Mouse (Mus musculus) intestine, embryonic 15.5 days (tissue): ENCODE results near the gene Mier1. TPM values are rescaled to one million over a fixed set of nuclear protein-coding genes. Genes with fewer than 3 reads are reported as not detected.
A peak's percentile ranks its signal among the peaks of the same experiment; 100 is the strongest.
"Not testable (repeated sequence)": the region's sequence is repeated elsewhere in the genome, so short reads cannot be mapped to it uniquely, and the experiment has no call there.

Source experiments
- ATAC-seq: fragments of 200-750 bp; cut with Nextera tagmentation; 2 replicates; pipeline ENCODE4 v1.8.0; 2017; ENCODE audit warnings: moderate TSS enrichment, moderate library complexity
- H3K27ac ChIP-seq: fragments of 300-500 bp; sonication (generic); 2 replicates; pipeline ENCODE4 v1.5.1; 2015; ENCODE audit warnings: mild to moderate bottlenecking, inconsistent platforms
- H3K27me3 ChIP-seq: fragments of 300-500 bp; sonication (generic); replicated peaks from 2 replicates; pipeline ENCODE4 v1.6.1; 2015; ENCODE audit warnings: inconsistent platforms
- H3K36me3 ChIP-seq: fragments of 300-500 bp; sonication (generic); 2 replicates; pipeline ENCODE4 v1.6.1; 2015; ENCODE audit warnings: inconsistent platforms
- H3K4me1 ChIP-seq: fragments of 300-500 bp; sonication (generic); replicated peaks from 2 replicates; pipeline ENCODE4 v1.6.1; 2015; ENCODE audit warnings: inconsistent platforms
- H3K4me2 ChIP-seq: fragments of 300-500 bp; sonication (generic); replicated peaks from 2 replicates; pipeline ENCODE4 v1.6.1; 2015; ENCODE audit warnings: mild to moderate bottlenecking, inconsistent platforms
- H3K4me3 ChIP-seq: fragments of 300-500 bp; sonication (generic); replicated peaks from 2 replicates; pipeline ENCODE4 v1.5.1; 2015; ENCODE audit warnings: inconsistent platforms
- H3K9ac ChIP-seq: fragments of 300-500 bp; sonication (generic); 2 replicates; pipeline ENCODE4 v1.6.1; 2015; ENCODE audit warnings: inconsistent platforms
- H3K9me3 ChIP-seq: fragments of 300-500 bp; sonication (generic); 2 replicates; pipeline ENCODE4 v1.6.1; 2016; ENCODE audit warnings: inconsistent platforms
- WGBS: fragments of 180-500 bp; shearing (Covaris S2); methylation state at CpG from one replicate; pipeline ENCODE4 v1.1.7; 2015; 5-methylcytosine and 5-hydroxymethylcytosine counted together
- polyA plus RNA-seq: library from polyadenylated mRNA; unstranded; fragments of >200 nt; fragmentation: Nextera tagmentation; extraction: Ambion mirVana; gene quantifications from 2 replicates; pipeline ENCODE4 v1.2.1, GENCODE M21; 2015

The Mier1 gene
- polyA plus RNA-seq, 1 experiment from 2014 or later, result 42.5 TPM

GRCm38 (mm10) chr4:103120028-103120384 is 5.8 kb downstream of the Mier1 start:
- H3K9me3 ChIP-seq, result no peaks in the 10 kb centered on the region
- H3K27me3 ChIP-seq, result no peaks in the 10 kb centered on the region
- 7% methylated on average over 4 of the region's 4 CpGs for WGBS
- H3K4me1 ChIP-seq, result peaks cover 8% of the 10 kb centered on the region; the same call in 1 of the 2 replicates
- peak overlapping the region; percentile 82 for H3K4me3 ChIP-seq
- H3K36me3 ChIP-seq, result no peaks in the 10 kb centered on the region
- H3K27ac ChIP-seq, result peak overlapping the region; percentile 96
- H3K4me2 ChIP-seq, result peak overlapping the region; percentile 70
- peak; percentile 30 for ATAC-seq
- peak overlapping the region; percentile 93 for H3K9ac ChIP-seq

DNA sequence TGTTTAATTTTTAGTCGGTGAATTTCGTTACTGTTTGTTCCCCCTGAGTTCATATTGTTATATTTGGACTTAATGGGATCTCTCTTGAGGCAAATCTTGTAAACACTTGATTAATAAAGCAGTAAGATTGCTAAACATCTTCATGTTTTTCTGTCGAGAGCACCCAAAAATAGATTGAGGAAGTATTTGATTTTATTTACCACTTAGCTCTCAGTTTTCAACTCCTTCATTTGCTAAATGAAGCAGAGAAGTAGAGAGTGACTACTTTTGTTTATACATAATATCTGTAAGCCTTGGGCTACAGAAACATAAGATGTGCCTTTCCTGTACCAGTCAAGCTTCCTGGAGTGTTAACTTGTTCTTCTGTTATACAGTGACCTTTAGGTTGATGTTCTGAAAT is 6.2 kb downstream of the Mier1 start:
- Histone ChIP-seq H3K27ac (no peak overlapping the region), H3K36me3 (no peaks in the 10 kb centered on the region), H3K9ac (no peak overlapping the region), H3K4me3 (peak overlapping the region; percentile 82), H3K4me2 (peak overlapping the region; percentile 70), H3K9me3 (no peaks in the 10 kb centered on the region), H3K4me1 (peaks cover 7% of the 10 kb centered on the region; the same call in 1 of the 2 replicates), H3K27me3 (no peaks in the 10 kb centered on the region)
- ATAC-seq, result no peak
- 29% methylated on average over 3 of the region's 3 CpGs for WGBS

- Histone ChIP-seq H3K4me1 (peaks cover 7% of the 10 kb centered on the region; the same call in 1 of the 2 replicates), H3K4me2 (peak overlapping the region; percentile 70), H3K36me3 (no peaks in the 10 kb centered on the region), H3K4me3 (no peak overlapping the region), H3K9ac (no peak overlapping the region), H3K27me3 (no peaks in the 10 kb centered on the region), H3K9me3 (no peaks in the 10 kb centered on the region), H3K27ac (no peak overlapping the region)
- no peak for ATAC-seq
- 80% methylated on average over 9 of the region's 9 CpGs for WGBS
Observed at GRCm38 (mm10) chr4:103120874-103121389, 6.7 kb downstream of the Mier1 start.

DNA sequence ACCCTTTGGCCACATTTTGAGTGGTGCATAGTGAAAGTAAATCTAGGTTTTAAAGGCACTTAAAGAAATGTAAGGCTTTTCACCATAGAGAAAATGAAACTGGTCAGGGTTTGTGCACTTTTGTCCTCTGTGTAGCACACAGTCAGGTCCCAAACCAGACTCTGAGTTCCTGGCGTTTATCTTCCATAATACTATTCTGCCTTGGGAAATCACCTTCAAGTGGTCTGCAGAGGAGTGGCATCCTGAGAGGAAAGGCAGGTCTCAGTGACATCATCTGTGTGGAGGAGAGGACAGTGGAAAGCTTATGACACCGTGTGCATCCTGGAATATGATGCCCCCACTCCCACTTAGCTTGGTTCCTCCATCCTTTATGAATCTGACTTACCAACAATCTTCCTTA is 8.9 kb downstream of the Mier1 start:
- WGBS, result 35% methylated on average over 2 of the region's 2 CpGs

DNA sequence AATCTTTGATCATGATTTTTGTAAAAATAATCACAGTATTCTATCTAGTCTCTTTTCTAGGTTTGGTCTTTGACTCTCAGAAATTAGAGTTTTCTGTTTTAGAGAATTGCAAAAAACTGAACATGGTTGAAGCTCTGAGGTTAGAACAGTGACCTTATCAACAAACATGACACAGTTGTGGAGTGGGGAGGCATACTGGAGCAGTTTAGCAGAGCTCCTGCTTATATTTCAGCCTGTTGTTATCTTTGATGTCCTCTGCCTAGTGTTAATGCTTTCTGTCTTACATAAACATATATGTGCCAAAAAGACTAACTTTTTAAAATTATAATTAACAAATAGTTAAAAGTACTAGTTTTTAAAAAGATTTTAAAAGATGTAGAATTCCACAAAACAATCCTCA is 9.4 kb downstream of the Mier1 start:
- no peak overlapping the region for H3K4me3 ChIP-seq
- H3K4me2 ChIP-seq, result no peak overlapping the region
- no peaks in the 10 kb centered on the region for H3K27me3 ChIP-seq
- H3K9ac ChIP-seq, result no peak overlapping the region
- H3K27ac ChIP-seq, result no peak overlapping the region
- H3K4me1 ChIP-seq, result peaks cover 9% of the 10 kb centered on the region; the same call in 1 of the 2 replicates
- ATAC-seq, result no peak
- no peaks in the 10 kb centered on the region for H3K36me3 ChIP-seq
- H3K9me3 ChIP-seq, result no peaks in the 10 kb centered on the region

More for the DNA sequence above, 8.9 kb downstream of the Mier1 start:
- Histone ChIP-seq H3K36me3 (no peaks in the 10 kb centered on the region), H3K27me3 (no peaks in the 10 kb centered on the region), H3K9ac (no peak overlapping the region), H3K4me3 (no peak overlapping the region), H3K27ac (no peak overlapping the region), H3K4me2 (no peak overlapping the region), H3K4me1 (peaks cover 9% of the 10 kb centered on the region; the same call in 1 of the 2 replicates), H3K9me3 (no peaks in the 10 kb centered on the region)
- no peak for ATAC-seq

GRCm38 (mm10) chr4:103126533-103126932 is 12.3 kb downstream of the Mier1 start:
- Histone ChIP-seq H3K4me1 (peaks cover 5% of the 10 kb centered on the region; the same call in 1 of the 2 replicates), H3K9ac (no peak overlapping the region), H3K27ac (no peak overlapping the region), H3K4me3 (no peak overlapping the region), H3K9me3 (no peaks in the 10 kb centered on the region), H3K36me3 (no peaks in the 10 kb centered on the region), H3K27me3 (no peaks in the 10 kb centered on the region), H3K4me2 (no peak overlapping the region)
- no peak for ATAC-seq
- WGBS, result 81% methylated on average over 4 of the region's 4 CpGs

DNA sequence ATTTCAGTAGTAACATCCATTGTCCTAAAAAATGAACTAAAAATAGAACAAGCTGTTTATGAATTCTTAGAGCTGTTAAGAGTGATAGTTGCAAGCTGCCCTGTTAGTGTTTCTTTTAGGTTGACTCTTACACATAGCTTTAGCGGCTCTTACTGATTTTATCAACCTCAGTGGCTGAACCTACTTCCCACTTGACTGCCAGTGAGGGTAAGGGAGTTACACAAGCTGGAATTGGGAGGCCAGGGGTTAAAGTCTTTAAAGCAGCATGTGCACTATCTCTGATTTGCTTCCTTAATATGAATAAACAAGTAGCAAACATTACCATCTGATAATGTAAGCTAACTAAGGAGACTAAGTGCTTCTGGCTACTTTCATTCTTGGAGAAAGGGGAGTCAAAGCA is 22.8 kb downstream of the Mier1 start:
- Histone ChIP-seq H3K36me3 (0 out of 2 replicates have a peak, but pooled peaks cover 5% of the 10 kb centered on the region), H3K4me1 (no peaks in the 10 kb centered on the region), H3K27me3 (no peaks in the 10 kb centered on the region), H3K27ac (no peak overlapping the region), H3K9me3 (no peaks in the 10 kb centered on the region), H3K9ac (no peak overlapping the region), H3K4me3 (no peak overlapping the region), H3K4me2 (no peak overlapping the region)
- 38% methylated on average over 1 of the region's 1 CpGs for WGBS
- ATAC-seq, result no peak

DNA sequence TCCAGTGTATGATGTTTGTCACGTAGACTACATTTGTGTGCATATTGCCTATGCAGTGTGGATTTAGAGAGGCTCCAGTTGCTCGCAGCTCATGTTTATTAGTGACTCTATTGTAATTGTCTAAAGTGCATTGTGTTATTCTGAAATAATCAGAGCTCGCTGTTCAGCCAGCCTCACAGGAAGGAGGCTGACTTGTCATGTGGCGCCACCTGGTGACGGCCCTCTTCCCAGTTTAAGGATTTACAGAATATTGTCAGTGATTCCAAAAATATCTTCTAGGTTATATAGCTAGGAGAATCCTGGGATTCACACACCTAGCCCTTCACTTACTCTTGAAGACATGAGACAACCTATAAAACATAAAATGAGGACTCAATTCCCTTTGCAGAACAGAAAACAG is 32.1 kb downstream of the Mier1 start:
- H3K27ac ChIP-seq, result no peak overlapping the region
- peaks cover 24% of the 10 kb centered on the region for H3K36me3 ChIP-seq
- 41% methylated on average over 5 of the region's 5 CpGs for whole genome bisulfite sequencing

GRCm38 (mm10) chr4:103151946-103152345 is 37.8 kb downstream of the Mier1 start:
- ATAC-seq, result no peak
- Histone ChIP-seq H3K27me3 (no peaks in the 10 kb centered on the region), H3K9me3 (no peaks in the 10 kb centered on the region), H3K4me3 (no peak overlapping the region), H3K4me1 (no peaks in the 10 kb centered on the region), H3K4me2 (no peak overlapping the region), H3K27ac (no peak overlapping the region), H3K9ac (no peak overlapping the region), H3K36me3 (peaks cover 18% of the 10 kb centered on the region)
- WGBS, result 89% methylated on average over 5 of the region's 5 CpGs

More for the DNA sequence above, 32.1 kb downstream of the Mier1 start:
- Histone ChIP-seq H3K9ac (no peak overlapping the region), H3K4me3 (no peak overlapping the region), H3K4me2 (no peak overlapping the region), H3K9me3 (no peaks in the 10 kb centered on the region), H3K4me1 (no peaks in the 10 kb centered on the region), H3K27me3 (no peaks in the 10 kb centered on the region)
- ATAC-seq, result 0 out of 2 replicates have a peak, but pooled peaks have one; percentile 55

DNA sequence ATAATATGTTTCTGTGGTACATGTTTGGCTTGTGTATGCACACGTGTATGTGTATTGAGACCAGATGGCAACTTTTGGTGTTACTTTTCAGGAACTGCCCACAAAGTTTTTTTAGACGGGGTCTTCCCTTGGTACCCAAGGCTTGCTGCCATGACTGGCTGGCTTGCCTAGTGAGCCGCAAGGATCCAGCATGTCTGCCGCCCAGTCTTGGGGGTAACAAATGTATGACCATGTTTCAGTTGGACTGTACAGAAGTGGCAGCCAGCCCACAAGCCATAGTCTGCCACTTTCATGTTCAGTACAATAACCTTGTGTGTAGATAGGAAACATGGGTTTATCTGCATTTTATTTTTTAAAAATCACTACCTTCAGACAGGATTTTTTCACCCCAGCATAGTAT is 44.6 kb downstream of the Mier1 start:
- Histone ChIP-seq H3K36me3 (peaks cover 22% of the 10 kb centered on the region), H3K27ac (no peak overlapping the region)
- 94% methylated on average over 4 of the region's 4 CpGs for WGBS

DNA sequence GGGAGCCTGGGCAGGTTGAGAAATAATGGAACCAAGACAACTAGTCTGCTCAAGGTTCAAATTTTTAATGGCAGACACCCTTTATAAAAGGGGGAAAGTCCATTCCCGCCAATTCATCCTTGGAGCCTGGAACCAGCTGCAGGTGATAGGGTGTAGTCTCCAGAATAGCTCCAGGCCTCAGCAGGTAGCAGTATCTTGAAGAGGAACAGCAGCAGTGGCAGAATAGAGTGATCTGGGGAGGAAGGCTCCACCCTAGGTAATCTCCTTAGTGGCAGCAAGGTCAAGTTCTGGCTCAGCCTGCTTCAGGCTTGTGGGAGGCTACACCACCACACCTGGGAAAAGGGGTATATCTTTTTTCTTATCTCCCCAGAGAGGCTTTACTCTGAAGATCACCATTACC is 52.0 kb downstream of the Mier1 start:
- H3K4me1 ChIP-seq, H3K4me3 ChIP-seq, H3K4me2 ChIP-seq, H3K9ac ChIP-seq, H3K36me3 ChIP-seq, H3K9me3 ChIP-seq, H3K27me3 ChIP-seq, H3K27ac ChIP-seq: not testable (repeated sequence)
- peak; percentile 62; the same call in 1 of the 2 replicates for ATAC-seq
- 92% methylated on average over 1 of the region's 1 CpGs for WGBS

More for the DNA sequence above, 44.6 kb downstream of the Mier1 start:
- Histone ChIP-seq H3K4me3 (no peak overlapping the region), H3K9me3 (no peaks in the 10 kb centered on the region), H3K4me1 (no peaks in the 10 kb centered on the region), H3K27me3 (no peaks in the 10 kb centered on the region), H3K9ac (no peak overlapping the region), H3K4me2 (no peak overlapping the region)
- no peak for ATAC-seq

- Histone ChIP-seq H3K36me3 (peaks cover 9% of the 10 kb centered on the region; the same call in 1 of the 2 replicates), H3K27me3 (no peaks in the 10 kb centered on the region), H3K9me3 (no peaks in the 10 kb centered on the region), H3K4me3 (no peak overlapping the region), H3K9ac (no peak overlapping the region), H3K4me2 (no peak overlapping the region), H3K27ac (no peak overlapping the region), H3K4me1 (no peaks in the 10 kb centered on the region)
- WGBS, result 98% methylated on average over 3 of the region's 3 CpGs
- ATAC-seq, result no peak
Observed at GRCm38 (mm10) chr4:103171256-103171655, 57.1 kb downstream of the Mier1 start.

GRCm38 (mm10) chr4:103173507-103173906 is 59.3 kb downstream of the Mier1 start:
- Histone ChIP-seq H3K27ac (no peak overlapping the region), H3K4me2 (no peak overlapping the region), H3K9me3 (no peaks in the 10 kb centered on the region), H3K36me3 (peaks cover 9% of the 10 kb centered on the region; the same call in 1 of the 2 replicates), H3K4me3 (no peak overlapping the region), H3K4me1 (peaks cover 6% of the 10 kb centered on the region), H3K9ac (no peak overlapping the region), H3K27me3 (no peaks in the 10 kb centered on the region)
- ATAC-seq, result no peak
- WGBS, result 58% methylated on average over 6 of the region's 6 CpGs
